Mouse (Mus musculus) forebrain, embryonic 14.5 days (tissue): Measurements from ENCODE around the gene Ccnf. TPM values are rescaled to one million over a fixed set of nuclear protein-coding genes. Genes with fewer than 3 reads are reported as not detected.

ENCODE experiments used
- ATAC-seq: fragments of 200-750 bp; cut with Nextera tagmentation; 2 replicates; pipeline ENCODE4 v1.8.0; 2017; ENCODE audit warnings: mild to moderate bottlenecking, moderate library complexity
- DNase-seq: peaks from one replicate; pipeline ENCODE4 v3.0.0-alpha.2; 2015; ENCODE audit warnings: low spot score
- H3K27ac ChIP-seq: fragments of 300-500 bp; sonication (generic); 2 replicates; pipeline ENCODE4 v1.5.1; 2014; ENCODE audit warnings: low read depth, mild to moderate bottlenecking, control low read depth, low read length, moderate library complexity
- H3K27me3 ChIP-seq: fragments of 300-500 bp; sonication (generic); replicated peaks from 2 replicates; pipeline ENCODE4 v1.6.1; 2014; ENCODE audit warnings: low read length, control low read depth, mixed read lengths; ENCODE audit not compliant: control insufficient read depth, insufficient read depth
- H3K36me3 ChIP-seq: fragments of 300-500 bp; sonication (generic); 2 replicates; pipeline ENCODE4 v1.6.1; 2014; ENCODE audit warnings: low read length, control low read depth; ENCODE audit not compliant: control insufficient read depth, insufficient read depth
- H3K4me1 ChIP-seq: fragments of 300-500 bp; sonication (generic); 2 replicates; pipeline ENCODE4 v1.6.1; 2014; ENCODE audit warnings: antibody characterized with exemption, low read length, control low read depth; ENCODE audit not compliant: control insufficient read depth, insufficient read depth
- H3K4me2 ChIP-seq: fragments of 300-500 bp; sonication (generic); 2 replicates; pipeline ENCODE4 v1.6.1; 2014; ENCODE audit warnings: mild to moderate bottlenecking, control low read depth, low read length
- H3K4me3 ChIP-seq: fragments of 300-500 bp; sonication (generic); 2 replicates; pipeline ENCODE4 v1.5.1; 2014; ENCODE audit warnings: low read depth, low read length, control low read depth
- H3K9ac ChIP-seq: fragments of 300-500 bp; sonication (generic); 2 replicates; pipeline ENCODE4 v1.6.1; 2014; ENCODE audit warnings: mild to moderate bottlenecking, low read length, control low read depth, moderate library complexity
- H3K9me3 ChIP-seq: fragments of 300-500 bp; sonication (generic); replicated peaks from 2 replicates; pipeline ENCODE4 v1.6.1; 2016; ENCODE audit warnings: low read length, control low read depth, mixed read lengths; ENCODE audit not compliant: control insufficient read depth
- WGBS: fragments of 180-500 bp; shearing (Covaris S2); extraction: QIAGEN DNeasy Blood & Tissue Kit; methylation state at CpG from one replicate; pipeline ENCODE4 v1.1.7; 2014; 5-methylcytosine and 5-hydroxymethylcytosine counted together
- polyA plus RNA-seq: library from polyadenylated mRNA; unstranded; fragments of >200 nt; fragmentation: Nextera tagmentation; extraction: Ambion mirVana; gene quantifications from 2 replicates; pipeline ENCODE4 v1.2.1, GENCODE M21; 2014

Gene Ccnf
- polyA plus RNA-seq, 1 experiment from 2014 or later: 31.8 TPM

DNA sequence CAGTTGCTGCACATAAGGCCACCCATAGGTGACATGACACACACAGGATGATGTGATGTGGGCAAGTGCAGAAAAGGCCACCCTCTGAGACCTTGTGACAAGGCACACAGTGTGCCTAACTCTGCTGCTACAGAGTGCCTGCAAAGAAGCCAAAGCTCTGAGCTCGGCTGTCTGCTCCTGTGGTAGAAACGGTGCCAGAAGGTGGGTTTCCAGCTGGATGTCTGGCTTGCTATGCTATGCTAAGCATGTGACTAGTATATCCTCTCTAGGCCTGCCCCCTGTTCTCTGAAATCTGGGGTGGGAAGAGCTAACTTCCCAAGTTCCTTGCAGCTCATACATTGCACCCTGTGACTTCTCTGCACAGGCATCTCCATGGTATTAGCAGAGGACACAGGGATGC is 13.5 kb upstream of the Ccnf start:
- Histone ChIP-seq H3K36me3 (no peaks in the 10 kb centered on the region), H3K4me1 (no peaks in the 10 kb centered on the region), H3K27ac (no peak overlapping the region), H3K27me3 (no peaks in the 10 kb centered on the region), H3K4me3 (no peak overlapping the region), H3K4me2 (no peak overlapping the region), H3K9me3 (no peaks in the 10 kb centered on the region), H3K9ac (no peak overlapping the region)
- 79% methylated on average over 2 of the region's 2 CpGs for WGBS
- no peak for DNase-seq
- ATAC-seq: no peak

DNA sequence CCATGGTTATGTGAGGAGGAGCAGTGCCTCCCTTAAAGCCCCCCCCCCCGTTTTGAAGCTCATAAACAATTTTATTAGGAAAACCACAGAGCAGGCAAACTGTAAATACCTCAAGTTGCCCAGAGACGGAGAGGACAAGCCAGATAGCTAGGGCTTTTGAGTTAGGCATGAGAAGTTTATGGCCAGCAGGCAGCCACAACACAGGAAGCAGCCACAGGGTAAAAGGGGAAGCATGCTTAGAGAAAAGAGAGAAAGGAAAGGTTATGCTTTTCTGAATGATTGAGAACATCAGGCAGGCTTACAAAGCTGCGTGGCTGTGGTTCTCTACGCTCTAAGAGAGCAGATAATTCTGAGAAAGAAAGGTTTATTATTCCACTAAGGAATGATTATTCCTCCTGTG is 9.2 kb upstream of the Ccnf start:
- no peak for ATAC-seq
- Histone ChIP-seq H3K9ac (no peak overlapping the region), H3K4me3 (no peak overlapping the region), H3K4me1 (no peaks in the 10 kb centered on the region), H3K36me3 (no peaks in the 10 kb centered on the region), H3K9me3 (no peaks in the 10 kb centered on the region), H3K27ac (no peak overlapping the region), H3K27me3 (no peaks in the 10 kb centered on the region), H3K4me2 (no peak overlapping the region)
- 80% methylated on average over 4 of the region's 4 CpGs for WGBS
- DNase-seq: no peak

DNA sequence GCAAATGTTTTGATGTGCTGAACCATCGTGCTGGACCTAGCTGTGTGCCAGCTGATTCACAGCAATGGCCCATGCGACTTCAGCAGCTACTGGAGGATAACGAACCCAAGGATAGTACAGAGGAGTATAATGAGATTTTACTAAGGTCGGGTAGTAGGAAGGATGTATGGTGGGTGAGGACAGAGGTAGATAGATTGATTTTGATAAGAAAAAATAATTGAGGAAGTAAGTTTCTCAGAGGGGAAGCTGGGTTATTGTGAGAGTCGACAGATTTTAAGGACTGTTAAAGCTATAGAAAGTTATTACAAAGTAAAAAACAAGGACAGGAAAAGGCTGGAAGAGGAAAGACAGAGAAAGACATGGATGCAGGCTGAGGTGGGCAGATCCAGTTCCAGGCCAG is 8.4 kb upstream of the Ccnf start:
- H3K27me3 ChIP-seq: no peaks in the 10 kb centered on the region
- WGBS: 78% methylated on average over 5 of the region's 5 CpGs
- H3K4me3 ChIP-seq: no peak overlapping the region
- no peaks in the 10 kb centered on the region for H3K9me3 ChIP-seq
- no peak overlapping the region for H3K9ac ChIP-seq
- H3K36me3 ChIP-seq: no peaks in the 10 kb centered on the region
- H3K4me2 ChIP-seq: no peak overlapping the region
- ATAC-seq (no peak), DNase-seq (no peak)
- no peak overlapping the region for H3K27ac ChIP-seq
- no peaks in the 10 kb centered on the region for H3K4me1 ChIP-seq

DNA sequence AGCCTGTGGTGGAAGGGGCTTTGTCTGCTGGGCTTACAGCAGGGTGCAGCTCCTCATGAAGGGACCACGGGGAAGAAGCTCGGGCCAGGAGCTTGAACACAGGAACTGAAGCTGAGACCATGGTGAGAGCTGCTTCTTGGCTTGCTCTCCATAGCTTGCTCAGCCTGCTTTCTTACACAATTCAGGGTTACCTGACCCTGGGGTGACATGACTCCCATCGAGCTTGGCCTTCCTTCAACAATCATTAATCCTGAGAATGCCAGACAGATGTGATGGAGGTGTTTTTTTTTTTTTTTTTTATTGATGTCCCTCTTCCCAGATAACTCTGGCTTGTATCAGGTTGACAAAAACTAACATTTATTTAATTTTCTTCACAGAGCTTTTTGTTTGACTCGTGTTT is 7.7 kb upstream of the Ccnf start:
- Histone ChIP-seq H3K9ac (no peak overlapping the region), H3K9me3 (no peaks in the 10 kb centered on the region), H3K4me1 (no peaks in the 10 kb centered on the region), H3K4me2 (no peak overlapping the region), H3K27ac (no peak overlapping the region), H3K4me3 (no peak overlapping the region), H3K36me3 (no peaks in the 10 kb centered on the region), H3K27me3 (no peaks in the 10 kb centered on the region)
- ATAC-seq (no peak), DNase-seq (no peak)
- 75% methylated on average over 4 of the region's 4 CpGs for WGBS

DNA sequence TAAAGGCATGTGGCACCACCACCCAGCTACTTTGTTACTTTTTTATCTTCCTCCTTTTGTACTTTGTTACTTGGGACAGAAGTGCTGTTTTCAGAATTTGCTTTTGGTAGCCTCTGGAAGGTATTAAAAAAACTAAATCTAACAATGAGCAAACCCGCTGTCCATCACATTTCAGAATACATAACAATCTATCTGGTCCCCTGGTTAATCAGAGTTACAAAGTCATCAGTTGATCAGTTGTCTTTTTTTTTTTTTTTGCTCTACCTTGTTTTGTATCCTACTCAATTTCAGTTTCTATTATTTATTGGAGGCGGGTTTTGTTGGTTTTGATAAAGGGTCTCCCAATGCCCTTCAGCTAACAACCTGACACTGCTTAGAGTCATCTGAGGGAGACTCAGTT is 1.0 kb upstream of the Ccnf start:
- H3K27ac ChIP-seq: no peak overlapping the region
- WGBS: 97% methylated on average over 2 of the region's 2 CpGs
- no peak for DNase-seq
- no peaks in the 10 kb centered on the region for H3K27me3 ChIP-seq
- H3K4me3 ChIP-seq: no peak overlapping the region
- peaks cover 6% of the 10 kb centered on the region; the same call in 1 of the 2 replicates for H3K4me1 ChIP-seq
- no peaks in the 10 kb centered on the region for H3K9me3 ChIP-seq
- H3K36me3 ChIP-seq: peaks cover 13% of the 10 kb centered on the region
- no peak overlapping the region for H3K4me2 ChIP-seq
- H3K9ac ChIP-seq: no peak overlapping the region
- no peak for ATAC-seq

DNA sequence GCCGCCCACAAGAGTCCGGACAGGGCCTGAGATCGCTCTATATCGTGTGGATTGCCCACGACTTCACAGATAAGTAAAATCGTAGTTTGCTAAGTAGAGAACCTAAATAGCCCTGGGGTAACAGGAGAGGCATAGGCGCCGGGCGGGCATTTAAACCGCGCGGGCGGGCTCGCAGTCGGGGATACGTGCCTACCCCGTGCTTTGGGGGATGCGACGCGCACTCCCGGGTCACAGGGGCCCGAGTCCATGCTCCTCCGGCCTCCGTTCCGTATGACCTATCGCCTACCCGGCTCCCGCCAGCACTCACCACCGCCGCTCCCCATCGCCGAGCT is 330 bp downstream of the Ccnf start:
- no peak for ATAC-seq
- H3K4me1 ChIP-seq: peaks cover 6% of the 10 kb centered on the region; the same call in 1 of the 2 replicates
- peak overlapping the region; percentile 82 for H3K9ac ChIP-seq
- peak overlapping the region; percentile 76 for H3K4me3 ChIP-seq
- H3K36me3 ChIP-seq: peaks cover 26% of the 10 kb centered on the region
- no peaks in the 10 kb centered on the region for H3K27me3 ChIP-seq
- H3K4me2 ChIP-seq: peak overlapping the region; percentile 62
- WGBS: under 1% methylated on average over 32 of the region's 32 CpGs
- no peak overlapping the region for H3K27ac ChIP-seq
- H3K9me3 ChIP-seq: no peaks in the 10 kb centered on the region
- DNase-seq: no peak

DNA sequence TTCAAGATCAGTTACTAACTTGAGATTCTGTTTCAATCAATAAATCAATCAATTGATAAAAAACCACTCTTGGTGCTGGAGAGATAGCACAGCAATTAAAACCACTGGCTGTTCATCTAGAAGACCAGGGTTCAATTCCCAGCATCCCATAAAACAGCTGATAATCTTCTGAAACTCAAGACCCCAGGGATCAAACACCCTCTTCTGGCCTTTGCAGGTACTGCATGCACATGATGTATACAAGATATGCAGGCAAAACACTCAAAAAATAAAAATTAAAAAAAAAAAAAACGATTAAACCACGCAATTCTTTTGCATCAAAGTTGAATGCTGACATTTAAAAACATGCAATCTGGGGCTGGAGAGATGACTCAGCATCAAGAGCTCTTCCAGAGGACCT is 2.6 kb downstream of the Ccnf start:
- H3K27ac ChIP-seq: no peak overlapping the region
- WGBS: 96% methylated on average over 2 of the region's 2 CpGs
- no peaks in the 10 kb centered on the region for H3K9me3 ChIP-seq
- no peaks in the 10 kb centered on the region for H3K27me3 ChIP-seq
- H3K4me1 ChIP-seq: peaks cover 6% of the 10 kb centered on the region; the same call in 1 of the 2 replicates
- H3K4me2 ChIP-seq: no peak overlapping the region
- DNase-seq (no peak), ATAC-seq (no peak)
- H3K9ac ChIP-seq: no peak overlapping the region
- peaks cover 43% of the 10 kb centered on the region for H3K36me3 ChIP-seq
- H3K4me3 ChIP-seq: no peak overlapping the region

DNA sequence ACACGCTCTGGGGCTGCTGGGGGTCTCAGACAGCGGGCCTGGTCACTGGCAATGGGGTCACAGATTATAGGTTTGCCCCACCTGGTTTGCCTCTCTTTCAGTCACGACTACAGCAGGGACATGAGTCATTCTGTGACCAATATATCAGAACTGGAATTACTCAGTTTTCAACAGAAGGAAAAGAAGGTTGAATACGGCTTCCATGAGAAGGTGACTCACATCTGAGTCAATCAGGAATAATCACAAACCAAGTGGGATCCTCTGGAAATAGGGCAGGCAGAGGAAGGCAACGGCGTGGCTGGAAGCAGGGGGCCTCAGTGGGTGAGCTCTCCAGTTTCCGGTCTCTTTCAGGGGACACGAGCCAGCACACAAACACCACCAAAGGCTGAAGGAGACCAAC is 7.2 kb downstream of the Ccnf start:
- H3K9ac ChIP-seq: no peak overlapping the region
- H3K9me3 ChIP-seq: no peaks in the 10 kb centered on the region
- DNase-seq: no peak
- no peak overlapping the region for H3K4me2 ChIP-seq
- no peak overlapping the region for H3K4me3 ChIP-seq
- no peak for ATAC-seq
- H3K27me3 ChIP-seq: no peaks in the 10 kb centered on the region
- WGBS: 98% methylated on average over 8 of the region's 8 CpGs
- peaks cover 87% of the 10 kb centered on the region for H3K36me3 ChIP-seq
- H3K4me1 ChIP-seq: no peaks in the 10 kb centered on the region
- H3K27ac ChIP-seq: no peak overlapping the region

DNA sequence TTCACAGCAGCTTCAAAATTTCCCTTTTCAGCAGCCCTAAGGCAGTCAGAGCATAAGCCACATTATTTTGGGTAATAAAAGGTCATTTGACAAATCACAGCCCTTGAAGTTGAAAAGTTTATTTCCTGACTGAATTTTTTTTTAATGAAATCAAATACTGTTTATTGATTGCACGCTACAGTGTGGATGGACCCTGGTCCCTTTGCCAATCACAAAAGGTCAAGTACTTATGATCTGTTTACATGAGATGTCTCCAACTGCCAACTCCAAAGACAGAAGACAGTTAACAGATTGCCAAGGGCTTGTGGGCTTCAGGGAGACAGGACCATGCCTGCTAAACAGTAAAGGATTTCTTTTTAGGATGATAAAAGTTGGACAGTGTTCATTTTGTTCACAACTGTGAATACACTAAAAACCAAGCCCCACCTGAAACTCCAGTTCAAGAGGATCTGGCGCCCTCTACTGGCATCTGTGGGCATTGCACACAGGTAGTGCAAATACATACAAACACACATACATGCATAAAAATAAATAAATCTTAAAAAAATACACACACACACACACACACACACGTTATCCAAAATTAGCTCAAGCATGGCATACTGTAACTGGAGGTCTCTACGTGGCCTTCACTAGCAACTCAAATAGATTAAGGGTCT is 7.8 kb downstream of the Ccnf start:
- Histone ChIP-seq H3K27ac (no peak overlapping the region), H3K9ac (no peak overlapping the region), H3K4me1 (no peaks in the 10 kb centered on the region), H3K27me3 (no peaks in the 10 kb centered on the region), H3K36me3 (peaks cover 88% of the 10 kb centered on the region), H3K4me3 (no peak overlapping the region), H3K9me3 (no peaks in the 10 kb centered on the region), H3K4me2 (no peak overlapping the region)
- no peak for ATAC-seq
- DNase-seq: peak; percentile 26
- 88% methylated on average over 4 of the region's 4 CpGs for WGBS
